Mouse (Mus musculus) stomach, postnatal 0 days (tissue): ENCODE measurements around the gene Pcsk2. TPM values are rescaled to one million over a fixed set of nuclear protein-coding genes. Genes with fewer than 3 reads are reported as not detected.
A peak's percentile ranks its signal among the peaks of the same experiment; 100 is the strongest.

Experiments used
- ATAC-seq: fragments of 200-750 bp; cut with Nextera tagmentation; 2 replicates; pipeline ENCODE4 v1.8.0; 2017; ENCODE audit not compliant: low FRiP score, low TSS enrichment
- DNase-seq: peaks from one replicate; pipeline ENCODE4 v3.0.0-alpha.2; 2016; ENCODE audit warnings: low spot score
- H3K27ac ChIP-seq: fragments of 300-500 bp; sonication (generic); replicated peaks from 2 replicates; pipeline ENCODE4 v1.5.1; 2014; ENCODE audit warnings: mild to moderate bottlenecking, control low read depth
- H3K27me3 ChIP-seq: fragments of 300-500 bp; sonication (generic); 2 replicates; pipeline ENCODE4 v1.6.1; 2014; ENCODE audit warnings: low read length; ENCODE audit not compliant: control insufficient read depth, insufficient read depth
- H3K36me3 ChIP-seq: fragments of 300-500 bp; sonication (generic); 2 replicates; pipeline ENCODE4 v1.6.1; 2014; ENCODE audit warnings: low read length, mixed read lengths; ENCODE audit not compliant: control insufficient read depth, insufficient read depth
- H3K4me1 ChIP-seq: fragments of 300-500 bp; sonication (generic); replicated peaks from 2 replicates; pipeline ENCODE4 v1.6.1; 2014; ENCODE audit warnings: antibody characterized with exemption; ENCODE audit not compliant: control insufficient read depth, insufficient read depth
- H3K4me2 ChIP-seq: fragments of 300-500 bp; sonication (generic); replicated peaks from 2 replicates; pipeline ENCODE4 v1.6.1; 2014; ENCODE audit warnings: low read depth, mild to moderate bottlenecking, control low read depth, moderate library complexity
- H3K4me3 ChIP-seq: fragments of 300-500 bp; sonication (generic); 2 replicates; pipeline ENCODE4 v1.5.1; 2014; ENCODE audit warnings: low read depth, low read length, control low read depth
- H3K9ac ChIP-seq: fragments of 300-500 bp; sonication (generic); 2 replicates; pipeline ENCODE4 v1.6.1; 2014; ENCODE audit warnings: mild to moderate bottlenecking, low read length, control low read depth, mixed read lengths
- H3K9me3 ChIP-seq: fragments of 300-500 bp; sonication (generic); 2 replicates; pipeline ENCODE4 v1.6.1; 2016; ENCODE audit warnings: low read length; ENCODE audit not compliant: control insufficient read depth
- CTCF ChIP-seq: IDR thresholded peaks from 2 replicates; pipeline ENCODE4 v1.5.1; 2016; ENCODE audit warnings: antibody characterized with exemption, low read depth, mild to moderate bottlenecking, moderate library complexity
- EP300 ChIP-seq: optimal IDR thresholded peaks from 2 replicates; pipeline ENCODE3; 2016; ENCODE audit warnings: antibody characterized with exemption
- WGBS: fragments of 180-500 bp; shearing (Covaris S2); extraction: QIAGEN DNeasy Blood & Tissue Kit; methylation state at CpG from one replicate; pipeline ENCODE4 v1.1.7; 2014; 5-methylcytosine and 5-hydroxymethylcytosine counted together
- polyA plus RNA-seq: library from polyadenylated mRNA; unstranded; fragments of >200 nt; fragmentation: Nextera tagmentation; extraction: Ambion mirVana; gene quantifications from 2 replicates; pipeline ENCODE4 v1.2.1, GENCODE M21; 2015

The Pcsk2 gene
- polyA plus RNA-seq, 1 experiment from 2014 or later: 0.80 TPM

- DNase-seq: no peak
- H3K27ac ChIP-seq: no peak overlapping the region
- ATAC-seq: no peak
- no peak overlapping the region for H3K4me2 ChIP-seq
- H3K4me3 ChIP-seq: no peak overlapping the region
- no peaks in the 10 kb centered on the region for H3K9me3 ChIP-seq
- no peak for TF ChIP-seq EP300
- no peak for TF ChIP-seq CTCF
- H3K36me3 ChIP-seq: no peaks in the 10 kb centered on the region
- H3K4me1 ChIP-seq: no peaks in the 10 kb centered on the region
- 60% methylated on average over 4 of the region's 4 CpGs for WGBS
- H3K27me3 ChIP-seq: no peaks in the 10 kb centered on the region
- no peak overlapping the region for H3K9ac ChIP-seq
Measured at GRCm38 (mm10) chr2:143796335-143797013, 250.5 kb downstream of the Pcsk2 start.

- no peak for ATAC-seq
- DNase-seq: no peak
- H3K36me3 ChIP-seq: no peaks in the 10 kb centered on the region
- TF ChIP-seq CTCF: no peak
- H3K4me2 ChIP-seq: no peak overlapping the region
- no peaks in the 10 kb centered on the region for H3K27me3 ChIP-seq
- no peak overlapping the region for H3K9ac ChIP-seq
- no peak overlapping the region for H3K27ac ChIP-seq
- no peaks in the 10 kb centered on the region for H3K4me1 ChIP-seq
- no peak overlapping the region for H3K4me3 ChIP-seq
- H3K9me3 ChIP-seq: no peaks in the 10 kb centered on the region
- 74% methylated on average over 5 of the region's 5 CpGs for WGBS
Measured at GRCm38 (mm10) chr2:143801097-143801496, 255.1 kb downstream of the Pcsk2 start.

GRCm38 (mm10) chr2:143806140-143806923, 260.4 kb downstream of the Pcsk2 start:
- DNase-seq: no peak
- H3K4me3 ChIP-seq: no peak overlapping the region
- H3K27me3 ChIP-seq: no peaks in the 10 kb centered on the region
- 0 out of 2 replicates have a peak, but pooled peaks have one; percentile 12 for ATAC-seq
- H3K4me2 ChIP-seq: no peak overlapping the region
- no peak overlapping the region for H3K9ac ChIP-seq
- no peak overlapping the region for H3K27ac ChIP-seq
- 55% methylated on average over 15 of the region's 15 CpGs for WGBS
- TF ChIP-seq CTCF: no peak
- H3K36me3 ChIP-seq: no peaks in the 10 kb centered on the region
- no peaks in the 10 kb centered on the region for H3K4me1 ChIP-seq
- H3K9me3 ChIP-seq: no peaks in the 10 kb centered on the region

- TF ChIP-seq CTCF (no peak), EP300 (no peak)
- Histone ChIP-seq H3K4me3 (no peak overlapping the region), H3K4me2 (no peak overlapping the region), H3K4me1 (no peaks in the 10 kb centered on the region), H3K27ac (no peak overlapping the region), H3K9me3 (no peaks in the 10 kb centered on the region), H3K27me3 (no peaks in the 10 kb centered on the region), H3K9ac (no peak overlapping the region), H3K36me3 (no peaks in the 10 kb centered on the region)
- 81% methylated on average over 9 of the region's 9 CpGs for WGBS
- no peak for DNase-seq
- 0 out of 2 replicates have a peak, but pooled peaks have one; percentile 12 for ATAC-seq
Measured at GRCm38 (mm10) chr2:143806924-143807664, 261.1 kb downstream of the Pcsk2 start.

GRCm38 (mm10) chr2:143808789-143809188, 262.8 kb downstream of the Pcsk2 start:
- H3K36me3 ChIP-seq: no peaks in the 10 kb centered on the region
- 54% methylated on average over 5 of the region's 5 CpGs for WGBS
- H3K4me2 ChIP-seq: no peak overlapping the region
- no peak overlapping the region for H3K4me3 ChIP-seq
- no peak overlapping the region for H3K9ac ChIP-seq
- ATAC-seq (no peak), DNase-seq (no peak)
- no peaks in the 10 kb centered on the region for H3K27me3 ChIP-seq
- H3K9me3 ChIP-seq: no peaks in the 10 kb centered on the region
- no peaks in the 10 kb centered on the region for H3K4me1 ChIP-seq
- H3K27ac ChIP-seq: no peak overlapping the region
- TF ChIP-seq EP300 (no peak), CTCF (peak; percentile 40)
